Mouse (Mus musculus) regulatory T cell (primary cell): ENCODE measurements around the gene 1700092M07Rik.

ENCODE experiments used
- in situ Hi-C: fragments of 300-600 bp; cut with MboI, MseI; formaldehyde crosslinking; loops from one replicate; pipeline ENCODE4 v1.15.1; 2025; ENCODE audit warnings: high pct_unique_total_duplicates

1700092M07Rik gene

GRCm38 (mm10) chr19:8739646-8740045 is 872 bp upstream of the 1700092M07Rik start:
- in situ Hi-C loops, result loop anchor here (5.0 kb wide), 1 partner anchor 328 kb away; no protein-coding TSS in a partner anchor

DNA sequence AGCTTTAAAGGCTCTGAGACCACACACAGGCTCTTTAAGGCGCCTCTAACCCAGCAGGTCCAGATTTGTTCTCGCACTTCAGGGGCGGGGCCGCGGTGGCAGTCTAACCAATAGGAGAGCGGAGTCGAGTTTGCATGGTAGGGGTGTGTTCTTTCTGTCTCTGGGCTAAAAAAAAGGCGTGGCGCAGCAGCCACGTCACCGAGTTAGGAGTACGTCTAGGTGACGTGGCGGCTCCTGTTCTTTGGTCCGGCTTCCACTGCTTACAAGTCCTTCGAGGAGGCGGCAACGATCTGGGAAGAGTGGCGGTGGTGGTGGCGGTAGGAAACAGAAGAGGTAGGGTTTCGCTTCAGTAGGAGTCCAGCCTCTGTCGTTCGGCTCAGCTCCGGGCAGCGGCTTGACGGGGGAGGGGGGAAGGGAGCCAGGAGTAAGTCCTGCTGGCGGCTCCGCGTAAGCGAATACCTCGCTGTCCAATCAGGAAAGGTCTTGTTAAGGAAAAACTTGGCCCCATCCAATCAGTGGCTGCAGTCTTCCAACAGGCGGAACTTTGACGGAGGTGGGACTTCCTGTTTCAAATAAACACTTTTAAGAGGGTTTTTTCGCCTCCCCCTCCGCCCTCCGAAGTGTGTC is 838 bp downstream of the 1700092M07Rik start, which contains the start of gene Stx5a:
Stx5a (plus strand) TSS at position 171 of the 627 bp plus-strand sequence.
- in situ Hi-C loops, result no loop called here

DNA sequence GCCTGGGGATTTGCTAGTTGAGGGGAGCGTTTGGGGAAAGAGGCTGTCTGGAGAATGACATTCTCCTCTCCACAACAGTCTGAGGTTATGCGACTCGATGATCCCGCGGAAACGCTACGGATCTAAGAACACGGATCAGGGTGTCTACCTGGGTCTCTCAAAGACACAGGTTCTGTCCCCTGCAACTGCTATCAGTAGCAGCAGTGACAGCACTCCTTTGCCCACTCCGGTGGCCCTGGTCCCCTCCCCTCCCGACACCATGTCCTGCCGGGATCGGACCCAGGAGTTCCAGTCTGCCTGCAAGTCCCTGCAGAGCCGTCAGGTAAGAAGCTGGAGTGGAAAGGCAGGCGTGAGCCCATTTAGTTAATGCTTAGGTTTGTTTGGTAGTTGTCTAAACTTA is 1.7 kb downstream of the 1700092M07Rik start:
- in situ Hi-C loops, result no loop called here

DNA sequence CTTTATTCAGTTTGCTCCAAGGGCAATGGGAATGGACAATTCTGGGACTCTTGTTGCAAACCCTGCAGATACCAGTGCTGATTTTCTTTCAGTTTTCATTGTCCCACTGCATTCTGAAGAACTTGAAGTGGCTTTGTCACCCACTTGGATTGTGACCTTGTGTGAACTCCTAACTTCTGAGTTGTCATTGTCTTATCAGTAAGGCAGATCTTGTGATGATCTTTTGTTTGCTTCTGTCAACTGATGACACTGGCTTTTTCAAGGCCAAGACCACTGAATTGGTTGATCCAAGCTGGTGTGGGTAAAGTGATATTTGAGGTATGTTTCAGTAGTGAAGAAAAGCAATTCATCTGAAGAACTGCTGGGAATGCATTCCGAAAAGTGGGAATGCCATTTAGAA is 4.9 kb downstream of the 1700092M07Rik start:
- in situ Hi-C loops, result no loop called here

DNA sequence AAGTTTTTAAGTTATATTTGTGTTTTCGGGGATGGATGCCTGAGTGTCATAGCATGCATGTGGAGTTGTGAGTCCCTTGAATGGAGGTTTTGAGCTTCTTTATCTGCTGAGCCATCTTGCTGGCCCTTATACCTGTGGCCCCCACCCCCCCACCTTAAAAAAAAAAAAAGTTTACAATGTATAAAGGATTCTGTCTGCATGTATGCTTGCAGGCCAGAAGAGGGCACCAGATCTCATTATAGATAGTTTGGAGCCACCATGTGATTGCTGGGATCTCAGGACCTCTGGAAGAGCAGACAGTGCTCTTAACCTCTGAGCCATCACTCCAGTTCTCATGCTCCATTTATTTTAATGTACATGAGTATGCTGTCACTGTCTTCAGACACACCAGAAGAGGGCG is 6.8 kb downstream of the 1700092M07Rik start:
- in situ Hi-C loops, result no loop called here

GRCm38 (mm10) chr19:8755652-8756051 is 15.1 kb downstream of the 1700092M07Rik start:
- in situ Hi-C loops, result no loop called here

DNA sequence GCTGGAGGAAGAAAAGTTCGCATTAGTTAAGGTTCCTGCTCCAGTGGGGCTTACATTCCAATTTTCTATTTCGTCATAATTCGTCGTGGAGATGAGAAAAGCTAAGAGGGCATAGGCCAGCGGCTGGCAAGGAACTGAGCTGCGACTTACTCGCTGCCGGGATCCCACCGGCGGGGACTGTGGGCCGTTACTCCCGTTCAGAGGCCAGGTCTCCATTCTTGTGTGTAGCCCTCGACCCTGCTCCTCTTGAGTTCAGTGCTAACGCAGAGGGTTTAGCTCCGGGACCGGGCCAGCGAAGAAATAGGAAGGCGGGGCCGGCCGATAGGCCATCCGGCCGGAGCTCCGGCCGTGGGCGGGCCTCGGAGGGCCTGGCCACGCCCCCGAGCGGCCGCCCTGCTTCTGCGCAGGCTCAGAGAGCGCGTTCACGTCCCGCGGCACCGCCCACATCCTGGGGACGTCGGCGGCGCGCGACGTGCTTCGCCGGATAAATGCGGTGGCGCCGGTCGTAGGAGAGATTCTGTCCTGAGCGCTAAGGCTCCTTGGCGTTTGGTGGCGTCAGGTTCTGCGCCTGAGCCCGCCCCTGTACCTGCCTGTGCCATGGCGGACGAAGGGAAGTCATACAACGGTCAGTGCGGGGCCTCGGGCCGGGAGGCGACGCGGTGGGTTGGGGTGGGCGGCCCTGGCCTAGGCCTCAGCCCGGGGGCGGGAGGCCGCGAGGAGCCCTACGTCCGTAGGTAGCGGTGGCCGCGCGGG is 16.3 kb downstream of the 1700092M07Rik start, which contains the start of gene Nxf1:
Nxf1 (plus strand) TSS at position 439 of the 753 bp plus-strand sequence.
- in situ Hi-C loops, result no loop called here

- in situ Hi-C loops, result no loop called here
These were observed 17.0 kb downstream of the 1700092M07Rik start for GRCm38 (mm10) chr19:8757471-8757998.

- in situ Hi-C loops, result no loop called here
These were observed 18.4 kb downstream of the 1700092M07Rik start for GRCm38 (mm10) chr19:8758899-8759298.

- in situ Hi-C loops, result no loop called here
These were observed 20.2 kb downstream of the 1700092M07Rik start for GRCm38 (mm10) chr19:8760757-8761156.

GRCm38 (mm10) chr19:8763276-8763675 is 22.8 kb downstream of the 1700092M07Rik start:
- in situ Hi-C loops, result no loop called here

GRCm38 (mm10) chr19:8765562-8765961 is 25.0 kb downstream of the 1700092M07Rik start:
- in situ Hi-C loops, result no loop called here

- in situ Hi-C loops, result loop anchor here (5.0 kb wide), 1 partner anchor 47 kb away; the partner anchor contains the start of gene Ttc9c
These were observed 30.2 kb downstream of the 1700092M07Rik start, which contains the start of gene Tmem223 for GRCm38 (mm10) chr19:8770567-8771270. TSS of gene Tmem223 (plus strand) at chr19:8770996.

- in situ Hi-C loops, result loop anchor here (5.0 kb wide), 1 partner anchor 44 kb away; the partner anchor contains the start of gene Ttc9c
These were observed 32.5 kb downstream of the 1700092M07Rik start for GRCm38 (mm10) chr19:8772996-8773395.

DNA sequence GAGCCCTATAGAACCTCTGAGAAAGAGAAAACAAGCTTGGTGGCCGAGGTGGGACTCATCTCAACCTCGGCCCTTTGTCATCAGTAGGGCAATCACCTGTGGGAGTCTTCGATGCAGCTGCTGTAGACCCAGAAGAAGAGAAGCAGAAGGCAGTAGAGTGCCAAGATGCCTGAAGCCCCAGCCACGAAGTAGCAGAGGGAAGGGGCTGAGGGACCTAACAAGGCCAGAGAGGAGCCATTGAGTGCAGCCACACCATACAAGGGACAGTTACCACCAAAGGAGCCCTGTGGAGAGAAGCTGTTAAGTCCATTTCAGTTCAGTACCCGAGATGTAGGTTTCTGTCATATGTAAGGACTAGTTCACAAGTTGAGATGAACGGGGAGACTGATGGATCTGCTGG is 32.9 kb downstream of the 1700092M07Rik start:
- in situ Hi-C loops, result loop anchor here (5.0 kb wide), 1 partner anchor 44 kb away; the partner anchor contains the start of gene Ttc9c

DNA sequence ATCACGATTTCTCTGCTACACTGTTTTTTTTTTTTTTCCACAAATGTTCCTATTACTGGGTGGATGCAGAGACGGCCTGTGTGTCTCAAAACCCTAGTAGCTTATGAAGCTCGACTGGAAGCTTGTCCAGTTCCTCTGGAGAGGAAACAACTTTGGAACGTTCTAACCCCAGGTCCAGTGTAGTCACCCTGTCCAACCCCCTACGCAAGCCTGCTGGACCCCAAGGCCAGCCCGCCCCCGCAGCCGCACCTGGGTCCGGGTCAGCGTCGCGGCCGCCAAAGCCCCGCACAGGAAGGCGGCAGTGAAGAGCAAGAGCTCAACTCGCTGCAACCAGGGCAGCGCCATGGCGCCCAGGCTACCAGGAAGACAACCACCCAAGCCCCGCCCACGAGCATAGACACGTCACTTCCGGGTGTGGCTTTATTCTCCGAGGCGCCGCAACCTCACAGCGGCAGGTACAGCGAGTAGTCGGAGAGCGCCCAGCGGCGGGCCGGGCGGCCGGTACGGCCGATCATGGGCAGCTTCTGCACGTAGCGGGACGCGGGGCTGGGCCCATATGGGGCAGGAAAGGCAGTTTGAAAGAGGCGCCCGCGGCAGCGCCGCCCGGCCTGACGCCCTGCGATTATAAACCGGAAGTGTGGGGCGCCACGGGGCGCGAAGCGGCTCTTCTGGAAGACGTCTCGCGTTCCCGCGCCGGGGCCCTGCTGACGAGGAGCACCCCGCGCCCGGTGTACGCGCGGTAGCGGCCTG is 33.7 kb downstream of the 1700092M07Rik start, which contains the start of gene Tmem179b:
Tmem179b (minus strand) TSS at position 382 of the 750 bp plus-strand sequence.
- in situ Hi-C loops, result loop anchor here (5.0 kb wide), 1 partner anchor 43 kb away; the partner anchor contains the start of gene Ttc9c

DNA sequence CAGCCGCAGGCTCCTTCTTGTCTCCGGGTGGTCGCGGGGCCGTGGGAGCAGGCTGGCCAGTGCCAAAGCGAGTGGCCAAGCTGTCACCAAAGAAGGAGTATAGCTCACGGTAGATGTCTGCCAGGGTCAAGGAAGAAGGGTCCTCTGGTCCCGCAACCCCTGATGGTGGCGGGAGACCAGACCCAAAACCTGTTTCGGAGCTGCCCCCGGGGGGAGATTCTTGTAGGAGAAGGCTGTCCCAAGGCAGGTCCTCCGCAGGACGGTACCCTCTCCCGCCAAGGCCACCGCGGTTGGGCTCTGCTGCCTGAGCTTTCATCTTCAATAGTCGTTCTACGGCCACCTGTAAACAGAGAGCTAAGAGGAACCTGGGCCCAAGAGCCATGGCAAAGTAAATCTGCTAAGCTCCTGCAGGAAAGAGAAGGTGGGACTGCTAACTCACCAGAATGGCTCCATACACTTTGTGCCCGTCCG is 34.5 kb downstream of the 1700092M07Rik start:
- in situ Hi-C loops, result loop anchor here (5.0 to 25.0 kb wide), 2 partner anchors 42 to 1738 kb away; partner anchors contain the start of genes Stip1 and Ttc9c

- in situ Hi-C loops, result loop anchor here (25.0 kb wide), 1 partner anchor 1749 kb away; the partner anchor contains the start of gene Stip1
These were observed 45.7 kb downstream of the 1700092M07Rik start, which contains the start of gene Taf6l for GRCm38 (mm10) chr19:8786008-8786781. TSS of gene Taf6l (minus strand) at chr19:8786417.

GRCm38 (mm10) chr19:8788521-8788920 is 48.0 kb downstream of the 1700092M07Rik start:
- in situ Hi-C loops, result loop anchor here (25.0 kb wide), 1 partner anchor 1751 kb away; the partner anchor contains the start of gene Stip1
